Mouse (Mus musculus) megakaryocyte-erythroid progenitor cell, adult 5-6 weeks (primary cell): ENCODE measurements around the gene Lrrc57. TPM values are rescaled to one million over a fixed set of nuclear protein-coding genes. Genes with fewer than 3 reads are reported as not detected.

ENCODE experiments used
- ATAC-seq: replicated peaks from 2 replicates; pipeline ENCODE4 v1.8.0; 2016; ENCODE audit warnings: mild to moderate bottlenecking, inconsistent platforms; ENCODE audit not compliant: severe bottlenecking, poor library complexity, low FRiP score, low TSS enrichment
- total RNA-seq, 2 experiments: library from RNA; stranded (forward) in 1 of 2; stranded (reverse) in 1 of 2; fragments of 200-1000, 215-1000 nt in 1 of 2; fragments of >200 nt in 1 of 2; fragmentation: Nextera tagmentation in 1 of 2; gene quantifications; 2 replicates each; pipeline ENCODE4 v1.2.3; 2014 to 2017

Gene Lrrc57
- total RNA-seq, 2 experiments from 2014 or later: 8.1 to 27.4 TPM

DNA sequence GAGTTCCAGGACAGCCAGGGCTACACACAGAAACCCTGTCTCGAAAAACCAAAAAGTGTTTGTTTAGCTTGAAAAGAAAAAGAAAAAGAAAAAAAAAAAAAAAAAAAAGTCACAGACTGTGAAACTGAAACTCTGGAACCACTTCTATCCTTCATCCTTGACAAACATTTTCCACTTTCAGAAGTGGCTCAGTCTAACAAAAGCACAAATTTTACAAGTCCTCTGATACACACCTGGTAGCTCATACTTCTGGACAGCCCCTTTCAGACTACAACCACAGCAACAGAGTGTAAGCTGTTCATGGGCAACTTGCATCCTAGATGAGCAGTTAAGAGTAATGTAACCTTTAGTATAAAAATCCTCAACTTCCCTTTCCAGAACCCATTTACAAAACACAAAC, 47.8 kb downstream of the Lrrc57 start:
- ATAC-seq: no peak

DNA sequence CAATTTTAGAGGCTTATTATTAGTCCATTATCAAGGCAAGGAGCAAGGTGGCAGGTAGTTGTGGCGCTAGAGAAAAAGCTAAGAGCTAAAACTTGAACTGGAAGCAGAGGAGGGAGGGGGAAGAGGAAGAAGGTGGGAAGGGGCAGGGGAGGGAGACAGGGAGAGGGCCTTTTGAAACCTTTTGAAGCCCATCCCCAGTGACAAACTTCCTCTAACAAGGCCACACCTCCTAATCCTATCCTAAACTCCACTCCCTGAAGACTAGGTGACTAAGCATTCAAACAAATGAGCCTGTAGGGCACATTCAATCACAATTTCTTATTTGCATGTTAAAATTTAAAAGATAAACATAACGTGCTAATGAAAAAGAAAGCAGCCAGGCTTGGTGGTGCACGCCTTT, 50.5 kb downstream of the Lrrc57 start:
- no peak for ATAC-seq

DNA sequence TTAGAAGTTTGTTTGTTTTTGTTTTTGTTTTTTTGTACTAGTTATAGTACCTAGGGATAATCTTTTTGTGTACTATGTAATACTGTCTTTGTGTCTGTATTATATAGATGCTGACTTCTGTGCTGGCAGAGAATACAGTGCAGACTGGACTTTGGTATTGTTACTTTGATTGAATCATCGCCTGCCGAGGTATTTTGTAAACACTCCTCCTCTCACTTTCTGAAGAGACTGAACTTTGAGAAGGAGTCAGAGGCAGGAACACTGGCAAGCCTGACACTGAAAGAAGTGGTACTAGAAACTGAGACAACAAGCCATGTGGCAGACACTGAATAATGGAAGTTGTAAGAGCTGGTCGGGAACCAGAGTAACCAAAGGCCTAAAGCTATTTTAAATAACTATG, 52.5 kb downstream of the Lrrc57 start:
- no peak for ATAC-seq

Other genes with a start within 250 kb of the Lrrc57 start
- 11.2 and 14.2 TPM in 2 replicates for gene Ganc, start 205.6 kb downstream of the Lrrc57 start, total RNA-seq (2014; fragmentation: Nextera tagmentation)
- 10.3 and 13.6 TPM in 2 replicates for gene Ganc, start 205.6 kb downstream of the Lrrc57 start, total RNA-seq (2017)
- gene Tmem87a, start 205.4 kb downstream of the Lrrc57 start, total RNA-seq (2014; fragmentation: Nextera tagmentation): 18.9 and 33.1 TPM in 2 replicates
- 59.9 and 69.4 TPM in 2 replicates for gene Tmem87a, start 205.4 kb downstream of the Lrrc57 start, total RNA-seq (2017)
- gene Capn3, start 153.5 kb downstream of the Lrrc57 start, total RNA-seq (2014; fragmentation: Nextera tagmentation): 0.59 TPM in 1 of 2 replicates, not detected in the other
- gene Capn3, start 153.5 kb downstream of the Lrrc57 start, total RNA-seq (2017): 0.11 TPM in 1 of 2 replicates, not detected in the other
- gene Zfp106, start 45.7 kb downstream of the Lrrc57 start, total RNA-seq (2014; fragmentation: Nextera tagmentation): 96.8 and 100 TPM in 2 replicates
- 98.7 and 126 TPM in 2 replicates for gene Zfp106, start 45.7 kb downstream of the Lrrc57 start, total RNA-seq (2017)
- gene Snap23, start 41.8 kb downstream of the Lrrc57 start, total RNA-seq (2014; fragmentation: Nextera tagmentation): 57.8 and 76.4 TPM in 2 replicates
- 136 and 161 TPM in 2 replicates for gene Snap23, start 41.8 kb downstream of the Lrrc57 start, total RNA-seq (2017)
- 19.9 and 27.4 TPM in 2 replicates for gene Haus2, start 137 bp downstream of the Lrrc57 start, total RNA-seq (2014; fragmentation: Nextera tagmentation)
- gene Haus2, start 137 bp downstream of the Lrrc57 start, total RNA-seq (2017): 15.4 and 22.6 TPM in 2 replicates
- gene Stard9, start 19.6 kb upstream of the Lrrc57 start, total RNA-seq (2014; fragmentation: Nextera tagmentation): 0.07 and 0.59 TPM in 2 replicates
- 0.19 and 0.61 TPM in 2 replicates for gene Stard9, start 19.6 kb upstream of the Lrrc57 start, total RNA-seq (2017)
- gene Cdan1, start 240.6 kb upstream of the Lrrc57 start, total RNA-seq (2014; fragmentation: Nextera tagmentation): 44.7 and 52.0 TPM in 2 replicates
- gene Cdan1, start 240.6 kb upstream of the Lrrc57 start, total RNA-seq (2017): 14.9 and 21.3 TPM in 2 replicates
- 2.6 and 4.0 TPM in 2 replicates for gene Ttbk2, start 241.1 kb upstream of the Lrrc57 start, total RNA-seq (2014; fragmentation: Nextera tagmentation)
- 7.2 and 8.5 TPM in 2 replicates for gene Ttbk2, start 241.1 kb upstream of the Lrrc57 start, total RNA-seq (2017)